Mouse (Mus musculus) left cerebral cortex, postnatal 10 days (tissue): ENCODE measurements around the gene Nrap. TPM values are rescaled to one million over a fixed set of nuclear protein-coding genes. Genes with fewer than 3 reads are reported as not detected.

ENCODE experiments used
- DNase-seq, 2 experiments: peaks; one replicate each; pipeline ENCODE4 v3.0.0; 2021 to 2022; ENCODE audit warnings: low spot score in 2 of 2, mixed read lengths in 1 of 2; ENCODE audit errors: extremely low spot score in 1 of 2
- intact Hi-C: fragments of 180-260 bp; cut with DNase I; formaldehyde crosslinking; loops from one replicate; pipeline ENCODE4 v1.15.1; 2025
- total RNA-seq, 2 experiments: library from RNA; stranded (reverse); gene quantifications; 2 replicates each; pipeline ENCODE4 v1.2.3; 2021

Nrap gene
- total RNA-seq, 2 experiments from 2014 or later, result 0.57 to 0.62 TPM

DNA sequence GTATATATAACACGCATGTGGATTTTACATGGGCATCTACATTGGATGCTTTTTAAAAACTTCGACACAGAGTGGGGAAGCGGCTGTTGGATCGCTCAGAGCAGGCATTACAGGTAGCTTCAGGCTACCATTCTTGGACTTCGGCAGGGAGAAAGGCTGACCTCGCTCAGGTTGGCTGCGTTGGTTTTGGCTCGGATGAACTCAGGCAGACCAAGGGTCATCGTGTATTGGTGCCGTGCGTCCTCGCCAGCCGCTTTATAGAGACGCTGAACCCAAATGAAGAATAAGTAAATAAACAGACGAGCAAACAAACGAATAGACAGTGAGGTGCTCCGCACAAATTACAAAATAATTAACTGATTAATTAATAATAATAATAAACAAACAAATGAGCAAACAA is 53.5 kb downstream of the Nrap start:
- intact Hi-C loops, result no loop called here
- DNase-seq, result no peak

GRCm38 (mm10) chr19:56326243-56326855 is 63.5 kb downstream of the Nrap start:
- intact Hi-C loops, result no loop called here
- no peak for DNase-seq

DNA sequence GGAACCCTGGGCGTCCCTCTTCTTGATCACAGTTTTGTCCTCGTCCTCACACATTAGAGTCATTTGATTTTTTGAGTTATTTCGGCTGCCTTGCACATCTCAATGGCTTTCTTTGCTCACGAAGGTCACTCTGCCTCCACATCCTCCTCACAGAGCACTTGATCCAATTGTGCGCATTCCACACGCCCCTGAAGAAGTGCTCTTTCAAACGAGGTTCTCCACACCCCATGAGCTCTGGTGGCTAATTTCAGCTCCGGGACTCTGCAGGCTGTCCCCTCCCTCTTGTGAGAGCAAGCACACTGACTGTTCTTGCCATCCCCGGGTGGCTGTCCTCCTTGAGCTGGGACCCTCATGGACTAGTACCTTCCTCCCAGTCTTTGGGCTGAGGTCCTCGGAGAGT is 64.2 kb downstream of the Nrap start:
- DNase-seq, result no peak
- intact Hi-C loops, result no loop called here

GRCm38 (mm10) chr19:56321303-56321920 is 68.4 kb downstream of the Nrap start:
- DNase-seq, result no peak

DNA sequence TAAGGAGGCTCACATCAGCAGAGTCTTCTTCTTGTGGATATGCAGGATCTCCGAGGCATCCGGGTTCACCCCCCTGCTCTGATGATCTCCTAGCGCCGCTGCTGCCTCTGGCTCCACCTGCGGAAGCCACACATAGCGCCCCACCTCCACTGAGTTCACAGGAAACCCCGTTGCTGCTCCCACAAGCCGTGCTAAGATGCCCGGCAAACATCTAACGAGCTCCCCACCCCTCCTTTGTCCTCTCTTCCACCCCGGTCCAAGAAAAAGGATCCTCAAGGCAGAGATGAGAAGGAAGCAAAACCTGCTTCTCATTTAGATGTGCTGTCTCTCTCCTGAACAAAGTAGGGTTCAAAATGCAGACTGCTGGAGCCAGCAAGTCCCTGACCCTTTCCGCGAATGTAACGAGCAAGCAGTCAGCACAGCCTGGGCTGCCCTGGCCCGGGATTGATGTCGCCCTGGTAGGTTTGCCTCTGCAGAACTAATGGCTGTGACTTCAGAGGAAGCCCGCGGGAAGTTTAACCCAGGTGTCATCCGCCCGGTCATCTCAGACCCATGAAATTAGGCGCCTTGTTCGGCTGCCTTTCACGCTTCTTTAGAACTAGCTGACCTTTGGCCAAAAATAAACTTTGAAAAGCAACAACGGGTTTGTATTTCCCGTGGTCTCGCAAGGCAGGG is 69.5 kb downstream of the Nrap start:
- peak in 1 of 2 experiments; percentile 47 for DNase-seq
- intact Hi-C loops, result no loop called here

More at GRCm38 (mm10) chr19:56321303-56321920, 68.4 kb downstream of the Nrap start:
- intact Hi-C loops, result no loop called here

DNA sequence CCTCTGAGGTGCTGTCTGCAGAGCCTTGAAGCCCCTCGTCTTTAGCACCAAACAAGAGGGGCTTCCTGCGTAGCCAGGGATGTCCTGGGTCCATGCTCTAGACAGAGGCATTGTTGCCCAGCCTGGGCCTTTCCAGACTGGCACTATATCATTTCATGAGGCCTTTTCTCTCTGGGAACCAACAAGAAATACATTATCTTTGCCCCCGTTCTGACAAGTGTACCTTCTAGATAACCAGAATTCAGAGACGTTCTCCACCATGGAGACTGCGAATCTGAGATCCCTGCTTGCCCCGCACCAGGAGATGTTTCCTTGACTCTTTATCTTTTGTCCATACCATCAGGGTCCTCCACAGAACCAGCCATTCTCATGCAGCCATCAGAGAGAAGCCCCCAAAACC is 70.2 kb downstream of the Nrap start:
- intact Hi-C loops, result no loop called here
- no peak for DNase-seq

DNA sequence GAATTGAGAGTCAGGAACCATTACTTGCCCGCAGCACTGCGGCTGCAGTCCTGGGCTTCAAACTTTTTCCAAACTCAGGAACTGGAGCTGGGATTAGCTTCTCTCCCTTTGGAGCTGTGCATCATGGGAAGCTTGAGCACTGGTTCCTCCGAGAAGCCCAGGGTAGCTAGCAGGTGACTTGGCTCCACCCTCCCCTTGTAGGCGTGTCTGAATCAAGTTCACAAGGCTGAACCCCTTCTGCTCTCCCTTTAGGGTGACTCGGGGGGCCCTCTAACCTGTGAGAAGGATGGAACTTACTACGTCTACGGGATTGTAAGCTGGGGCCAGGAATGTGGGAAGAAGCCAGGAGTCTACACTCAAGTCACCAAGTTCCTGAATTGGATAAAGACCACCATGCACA is 70.6 kb downstream of the Nrap start:
- intact Hi-C loops, result no loop called here
- no peak for DNase-seq

- intact Hi-C loops, result no loop called here
- DNase-seq, result no peak
Observed at GRCm38 (mm10) chr19:56316531-56316930, 73.3 kb downstream of the Nrap start.

- DNase-seq, result no peak
- intact Hi-C loops, result no loop called here
Observed at GRCm38 (mm10) chr19:56300835-56301234, 89.0 kb downstream of the Nrap start.

- intact Hi-C loops, result no loop called here
- DNase-seq, result no peak
Observed at GRCm38 (mm10) chr19:56297264-56297663, 92.6 kb downstream of the Nrap start.

DNA sequence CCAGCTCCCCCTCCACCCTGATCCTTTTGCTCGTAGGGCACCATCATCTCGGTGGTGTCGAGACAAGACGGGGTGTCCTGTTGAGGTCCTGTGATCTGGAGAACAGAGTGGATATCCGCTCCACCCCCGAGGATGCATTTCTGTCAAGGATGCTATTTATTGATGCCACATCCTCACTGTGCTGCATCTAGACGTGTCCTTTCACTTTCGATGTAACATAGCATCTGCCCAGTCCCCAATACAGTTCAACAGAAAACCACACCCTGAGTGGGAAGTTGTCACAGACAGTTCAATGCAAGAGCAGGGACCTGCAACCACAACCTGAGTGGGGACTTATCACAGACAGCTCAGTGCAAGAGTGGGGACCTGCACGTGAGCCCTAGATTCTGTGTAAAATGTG is 93.2 kb downstream of the Nrap start:
- DNase-seq, result no peak
- intact Hi-C loops, result no loop called here

- peak; percentile 63 to 86 for DNase-seq
- intact Hi-C loops, result no loop called here
Observed at GRCm38 (mm10) chr19:56294654-56295399, 95.0 kb downstream of the Nrap start.

DNA sequence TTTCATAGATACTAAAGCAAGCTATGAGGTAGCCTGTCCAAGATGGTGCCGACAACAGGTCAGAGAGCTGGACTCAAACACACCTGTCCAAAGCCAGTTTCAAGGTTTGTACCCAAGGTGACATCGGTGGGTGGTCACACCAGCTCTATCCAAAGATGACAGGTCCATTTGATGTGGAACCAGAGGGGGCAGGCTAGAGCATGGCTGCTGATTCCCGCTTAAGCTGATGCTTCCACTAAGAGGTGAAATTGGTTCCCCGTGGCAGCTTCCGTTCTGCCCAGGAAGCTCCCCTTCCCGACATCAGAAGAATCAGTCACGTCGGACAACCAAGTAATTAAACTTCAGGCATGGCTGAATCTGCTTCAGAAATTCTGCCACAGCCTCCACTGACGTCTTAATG is 97.5 kb downstream of the Nrap start:
- no peak for DNase-seq
- intact Hi-C loops, result no loop called here

DNA sequence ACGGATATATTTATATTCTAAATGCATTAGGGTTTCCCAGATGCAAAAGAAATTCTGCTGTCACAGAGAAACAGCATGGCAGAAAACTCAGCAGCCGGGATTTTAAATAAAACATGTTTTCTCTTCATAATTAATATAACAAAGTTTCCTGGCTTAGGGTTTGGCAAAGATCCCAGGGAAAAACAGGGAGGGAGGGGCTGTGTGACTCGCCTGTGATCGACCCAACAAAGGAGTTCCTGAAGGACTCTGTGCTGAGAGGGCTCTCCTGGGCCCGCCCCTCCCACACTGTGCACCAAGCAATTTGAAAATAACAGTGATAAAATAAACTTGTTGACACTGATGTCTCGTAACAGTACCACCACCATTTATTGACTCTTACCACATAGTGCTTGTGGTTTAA is 97.9 kb downstream of the Nrap start:
- intact Hi-C loops, result no loop called here
- DNase-seq, result peak in 1 of 2 experiments; percentile 8

DNA sequence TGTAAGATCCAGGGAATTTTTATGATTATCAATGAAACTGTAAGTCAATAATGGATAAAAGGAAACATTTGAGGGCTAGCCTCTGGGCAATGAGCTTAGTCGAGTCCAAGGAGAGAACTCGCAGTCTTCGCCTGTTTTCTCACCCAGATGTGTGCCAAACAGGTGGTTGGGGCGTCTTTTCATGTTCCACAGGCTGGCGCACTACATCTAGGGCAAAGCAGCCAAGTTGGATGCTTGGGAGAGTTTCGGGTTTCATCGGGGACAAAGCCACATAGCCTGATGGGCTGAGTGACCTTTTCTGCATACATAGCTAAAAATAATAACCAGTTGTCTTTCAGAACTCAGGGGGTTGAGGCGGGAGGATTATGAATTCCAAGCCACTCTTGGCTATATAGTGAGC is 100.2 kb downstream of the Nrap start:
- no peak for DNase-seq
- intact Hi-C loops, result no loop called here

- no peak for DNase-seq
- intact Hi-C loops, result no loop called here
Observed at GRCm38 (mm10) chr19:56288436-56288835, 101.4 kb downstream of the Nrap start.

GRCm38 (mm10) chr19:56287580-56288367 is 102.1 kb downstream of the Nrap start:
- no peak for DNase-seq
- intact Hi-C loops, result no loop called here

DNA sequence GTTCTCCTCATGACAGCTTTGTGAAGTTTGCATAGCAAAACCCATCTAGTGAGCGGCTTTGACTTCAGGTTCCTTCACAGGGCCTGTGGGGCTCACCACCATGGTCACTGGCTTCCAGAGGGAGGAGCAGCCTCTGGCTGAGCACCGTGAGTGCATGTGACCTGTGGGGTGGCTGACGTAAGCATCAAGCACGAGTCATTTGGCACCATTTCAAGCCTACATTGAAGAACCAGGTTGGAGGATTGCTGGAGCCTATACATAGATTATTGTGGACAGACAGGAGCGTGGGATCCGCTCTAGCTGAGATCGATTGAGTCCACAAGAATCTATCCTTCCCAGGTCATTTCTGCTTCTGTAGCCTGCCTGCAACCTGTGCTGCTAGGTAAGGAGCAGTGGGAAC is 103.0 kb downstream of the Nrap start, which contains the start of gene Habp2:
Gene Habp2 (plus strand): TSS at position 272 of the 400 bp plus-strand sequence.
- DNase-seq, result no peak
- intact Hi-C loops, result no loop called here

DNA sequence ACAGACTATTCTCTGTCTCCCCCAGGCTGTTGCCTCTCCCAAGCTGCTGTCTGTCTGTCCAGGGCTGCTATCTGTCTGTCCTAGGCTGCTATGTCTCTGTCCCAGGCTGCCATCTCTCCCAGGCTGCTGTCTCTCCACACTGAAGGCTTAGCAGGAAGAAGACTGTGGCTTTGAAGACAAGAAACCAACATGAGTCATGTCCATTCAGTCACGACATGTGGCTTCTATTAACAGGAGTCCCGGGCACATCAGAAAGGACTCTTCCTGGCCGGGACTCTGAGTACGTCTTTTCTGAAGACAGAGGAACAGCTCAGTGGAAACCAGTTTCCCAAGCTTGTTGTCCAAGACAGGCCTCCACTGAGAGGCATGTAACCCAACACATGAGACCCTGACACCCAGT is 104.6 kb downstream of the Nrap start:
- intact Hi-C loops, result no loop called here

More for the DNA sequence above, 104.6 kb downstream of the Nrap start:
- no peak for DNase-seq
